Mouse (Mus musculus) erythroblast, embryonic 14.5 days (primary cell): ENCODE measurements around the gene Olfr12. TPM values are rescaled to one million over a fixed set of nuclear protein-coding genes. Genes with fewer than 3 reads are reported as not detected.
A peak's percentile ranks its signal among the peaks of the same experiment; 100 is the strongest.

Experiments used
- H3K27me3 ChIP-seq: 2 replicates; pipeline ENCODE4 v1.6.1; 2012; ENCODE audit warnings: inconsistent platforms; ENCODE audit not compliant: control insufficient read depth
- H3K36me3 ChIP-seq: 2 replicates; pipeline ENCODE4 v1.6.1; 2012; ENCODE audit warnings: mild to moderate bottlenecking, inconsistent platforms; ENCODE audit not compliant: control insufficient read depth
- H3K4me1 ChIP-seq: 2 replicates; pipeline ENCODE4 v1.6.1; 2012; ENCODE audit warnings: inconsistent platforms; ENCODE audit not compliant: control insufficient read depth
- H3K4me3 ChIP-seq: replicated peaks from 2 replicates; pipeline ENCODE3; 2012; ENCODE audit warnings: moderate library complexity, mild to moderate bottlenecking, inconsistent platforms
- H3K9me3 ChIP-seq: 2 replicates; pipeline ENCODE4 v1.6.1; 2012; ENCODE audit warnings: low read length, inconsistent platforms, mixed read lengths; ENCODE audit not compliant: control insufficient read depth
- GATA1 ChIP-seq: IDR thresholded peaks from 2 replicates; pipeline ENCODE4 v1.6.1; 2012; ENCODE audit warnings: low read length, inconsistent platforms, mixed read lengths
- TAL1 ChIP-seq: IDR thresholded peaks from 3 replicates; pipeline ENCODE4 v1.6.1; 2012; ENCODE audit warnings: low read length, inconsistent platforms, mixed read lengths
- polyA plus RNA-seq: library from polyadenylated mRNA; stranded (reverse); fragments of >175 nt; gene quantifications from 2 replicates; pipeline ENCODE4 v1.2.3, GENCODE M21; 2012

Gene Olfr12
- polyA plus RNA-seq, 1 experiment: not detected

DNA sequence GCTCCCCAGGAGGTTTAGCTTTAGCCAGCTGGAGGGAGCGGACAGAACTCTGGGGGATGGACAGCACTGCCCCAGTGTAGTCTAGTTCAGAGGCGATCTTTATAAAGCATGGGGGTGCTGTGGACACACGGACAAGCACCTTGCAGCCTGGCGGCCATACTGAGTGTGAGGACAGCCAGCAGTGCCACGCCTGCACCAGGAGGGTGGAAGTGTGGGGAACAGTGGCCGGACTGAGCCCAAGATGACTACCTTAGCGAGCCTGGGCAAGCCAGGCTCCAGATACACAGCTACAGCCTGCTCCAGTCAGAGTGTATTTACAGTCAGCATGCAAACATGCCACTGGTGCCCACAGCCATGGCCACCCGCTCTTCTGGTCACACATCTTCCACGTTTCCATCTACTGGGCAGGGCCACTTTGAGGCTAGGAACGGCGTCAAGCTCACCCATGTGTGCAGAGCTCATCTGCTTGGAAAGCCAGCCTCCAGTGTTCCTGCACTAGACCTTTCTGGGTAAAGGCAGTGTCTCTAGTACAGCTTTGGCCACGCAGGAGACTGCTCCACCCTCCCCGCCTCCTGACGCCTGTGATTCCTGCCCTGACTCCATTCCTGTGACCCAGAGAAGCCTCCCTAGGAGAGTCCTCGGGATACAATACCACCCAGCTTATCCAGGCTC, 20.0 kb downstream of the Olfr12 start:
- TF ChIP-seq TAL1: no peak
- no peak for TF ChIP-seq GATA1
- Histone ChIP-seq H3K36me3 (peaks cover 43% of the 10 kb centered on the region), H3K9me3 (no peaks in the 10 kb centered on the region), H3K4me3 (no peak overlapping the region), H3K27me3 (no peaks in the 10 kb centered on the region), H3K4me1 (peaks cover 24% of the 10 kb centered on the region)

DNA sequence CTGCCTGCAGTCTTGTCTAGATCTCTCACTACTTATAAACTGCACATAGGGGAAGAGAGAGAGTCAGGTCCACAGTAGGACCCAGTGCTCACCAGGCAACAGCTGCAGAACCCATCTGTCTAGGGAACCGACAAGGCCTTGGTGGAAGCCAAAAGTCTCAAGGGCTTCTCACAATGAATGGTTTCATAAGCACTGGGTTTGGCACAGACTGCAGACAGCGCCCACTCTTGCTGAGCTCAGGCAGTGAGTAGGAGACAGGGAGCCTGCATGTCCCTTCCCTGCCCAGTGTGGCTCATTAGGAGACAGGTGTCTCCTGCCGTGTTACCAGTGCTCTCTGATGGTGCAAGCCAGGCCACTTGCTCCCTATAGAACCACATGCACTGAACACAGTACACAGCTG, 20.6 kb downstream of the Olfr12 start:
- Histone ChIP-seq H3K4me1 (peaks cover 24% of the 10 kb centered on the region), H3K36me3 (peaks cover 43% of the 10 kb centered on the region)
- TF ChIP-seq TAL1 (no peak), GATA1 (no peak)

DNA sequence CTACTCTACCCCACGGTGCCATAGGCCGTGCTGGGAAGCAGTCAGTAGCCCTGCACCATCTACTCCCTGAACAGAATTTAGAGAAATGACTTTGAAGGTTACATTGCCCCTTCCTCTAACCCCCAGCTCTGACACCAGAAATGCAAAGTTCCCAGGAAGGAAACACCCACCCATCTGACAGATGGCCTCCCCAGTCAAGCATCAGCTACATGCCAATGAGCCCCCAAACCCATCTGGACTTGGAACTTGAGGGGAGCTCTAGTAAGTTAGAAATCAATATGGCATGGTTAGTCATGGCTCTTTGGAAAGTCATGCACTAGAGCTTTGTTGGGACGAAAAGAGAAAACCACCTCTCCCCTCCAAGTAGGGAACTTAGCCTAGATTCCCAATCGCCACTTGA, 21.1 kb downstream of the Olfr12 start:
- Histone ChIP-seq H3K4me1 (peaks cover 26% of the 10 kb centered on the region), H3K9me3 (no peaks in the 10 kb centered on the region), H3K4me3 (no peak overlapping the region), H3K27me3 (no peaks in the 10 kb centered on the region), H3K36me3 (peaks cover 43% of the 10 kb centered on the region)
- TF ChIP-seq TAL1 (no peak), GATA1 (no peak)

More for the DNA sequence above, 20.6 kb downstream of the Olfr12 start:
- Histone ChIP-seq H3K27me3 (no peaks in the 10 kb centered on the region), H3K9me3 (no peaks in the 10 kb centered on the region), H3K4me3 (no peak overlapping the region)

DNA sequence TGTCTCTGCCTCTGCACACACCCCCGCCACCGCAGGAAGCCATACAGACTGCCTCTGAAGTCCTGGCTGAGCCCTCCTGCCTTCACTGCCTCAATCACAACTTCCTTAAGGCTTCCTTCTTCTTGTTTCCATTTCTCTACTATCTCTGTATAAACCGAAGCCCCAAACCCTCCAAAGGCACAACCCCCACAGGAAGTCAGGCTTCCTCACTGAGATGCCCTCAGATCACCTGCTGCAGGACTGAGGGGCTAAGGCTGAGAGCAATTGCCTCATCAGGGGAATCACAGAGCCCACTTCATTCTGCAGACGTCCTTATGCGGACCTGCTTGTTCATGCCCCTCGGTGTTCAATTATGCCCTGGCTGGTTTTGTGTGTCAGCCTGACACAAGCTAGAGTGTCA, 22.8 kb downstream of the Olfr12 start:
- H3K4me1 ChIP-seq: peaks cover 27% of the 10 kb centered on the region
- H3K9me3 ChIP-seq: no peaks in the 10 kb centered on the region
- TF ChIP-seq TAL1 (no peak), GATA1 (no peak)
- peak overlapping the region; percentile 76 for H3K4me3 ChIP-seq
- peaks cover 43% of the 10 kb centered on the region for H3K36me3 ChIP-seq
- no peaks in the 10 kb centered on the region for H3K27me3 ChIP-seq

DNA sequence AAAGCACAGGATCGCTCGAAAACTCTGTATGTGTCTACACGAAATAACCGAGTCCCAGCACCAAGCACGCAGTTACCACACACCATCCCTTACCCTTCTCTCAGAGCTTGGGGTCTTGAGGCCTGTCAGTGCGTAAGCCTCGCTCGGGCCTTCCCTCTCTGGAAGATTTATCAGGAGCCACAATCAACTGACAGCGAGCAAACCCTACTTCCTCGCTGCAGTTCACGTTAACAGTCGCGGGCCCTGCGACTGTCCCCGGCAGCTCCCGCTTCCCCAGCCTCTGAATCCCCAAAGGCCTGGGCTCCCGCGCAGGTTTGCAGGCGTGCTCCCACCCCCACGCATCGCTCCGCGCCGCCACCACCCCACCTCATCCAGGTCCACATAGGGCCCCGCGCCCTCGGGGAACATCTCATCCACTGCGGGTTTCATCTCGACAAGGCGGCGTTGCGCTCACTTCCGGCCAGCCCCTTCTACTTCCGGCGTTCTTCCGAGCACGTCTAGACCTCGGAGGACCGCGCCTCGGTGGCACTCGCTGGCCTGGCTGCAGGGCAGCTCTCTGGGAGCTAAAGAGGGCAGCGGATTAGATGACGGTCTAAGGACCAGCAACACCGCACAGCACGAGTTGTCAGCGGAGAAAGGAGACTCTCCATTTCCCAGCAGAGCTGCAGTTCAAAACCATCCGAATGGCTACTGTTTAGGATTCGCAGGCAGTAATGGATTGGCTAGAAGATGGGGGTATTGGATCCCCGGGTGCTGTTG, 24.1 kb downstream of the Olfr12 start, which contains the start of gene Cops9:
Cops9 (minus strand) TSS at position 472 of the 759 bp plus-strand sequence.
- Histone ChIP-seq H3K4me1 (peaks cover 27% of the 10 kb centered on the region), H3K9me3 (no peaks in the 10 kb centered on the region), H3K4me3 (peak within 1 kb of the TSS; percentile 76), H3K36me3 (peaks cover 32% of the 10 kb centered on the region), H3K27me3 (no peaks in the 10 kb centered on the region)
- no peak for TF ChIP-seq TAL1
- TF ChIP-seq GATA1: peak; percentile 60

DNA sequence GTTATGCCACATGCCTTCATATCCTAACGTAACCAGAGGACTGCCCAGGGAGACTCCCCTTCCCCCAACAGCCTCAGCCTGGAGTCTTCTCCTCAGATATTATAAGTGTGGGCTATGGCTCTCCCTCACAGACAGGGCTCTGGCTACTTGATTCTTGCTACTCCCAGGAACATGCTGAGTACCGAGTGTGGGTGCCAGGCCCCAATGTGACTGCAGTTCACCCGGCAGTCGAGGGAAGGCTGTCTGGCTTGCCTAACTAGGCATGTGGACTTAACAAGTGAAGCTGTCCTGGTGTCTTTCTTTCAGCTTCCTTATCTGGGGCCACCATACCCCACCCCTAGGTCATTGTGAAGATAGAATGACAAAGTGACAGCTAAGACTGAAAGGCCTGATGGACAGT, 26.1 kb downstream of the Olfr12 start:
- Histone ChIP-seq H3K4me3 (no peak overlapping the region), H3K4me1 (peaks cover 32% of the 10 kb centered on the region)
- TF ChIP-seq TAL1 (no peak), GATA1 (no peak)

GRCm38 (mm10) chr1:92644916-92645315, 27.3 kb downstream of the Olfr12 start:
- TF ChIP-seq TAL1: no peak
- no peak for TF ChIP-seq GATA1
- Histone ChIP-seq H3K4me3 (no peak overlapping the region), H3K4me1 (peaks cover 31% of the 10 kb centered on the region), H3K27me3 (no peaks in the 10 kb centered on the region), H3K9me3 (no peaks in the 10 kb centered on the region), H3K36me3 (no peaks in the 10 kb centered on the region)

More for the DNA sequence above, 26.1 kb downstream of the Olfr12 start:
- no peaks in the 10 kb centered on the region for H3K9me3 ChIP-seq
- no peaks in the 10 kb centered on the region for H3K27me3 ChIP-seq
- peaks cover 12% of the 10 kb centered on the region for H3K36me3 ChIP-seq

DNA sequence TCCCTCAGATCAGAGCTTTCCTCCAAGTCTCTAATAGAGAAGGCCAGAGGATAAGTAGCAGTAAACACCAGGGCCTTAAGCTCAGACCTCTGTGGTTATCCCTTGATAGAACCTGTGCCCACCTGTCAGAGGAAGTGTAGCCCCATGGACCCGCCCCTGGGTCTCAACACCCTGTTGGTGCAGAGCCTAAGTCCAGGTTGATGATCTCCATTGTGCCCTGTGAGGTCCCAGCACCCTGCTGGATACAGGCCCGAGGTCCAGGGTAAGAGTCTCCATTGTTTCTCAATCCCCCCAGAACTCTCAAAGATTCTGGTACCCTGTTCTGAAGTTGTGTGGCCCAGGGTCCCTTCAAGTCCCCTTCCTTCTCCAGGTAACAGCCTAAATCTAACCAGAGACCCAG, 28.5 kb downstream of the Olfr12 start:
- Histone ChIP-seq H3K4me1 (peaks cover 19% of the 10 kb centered on the region), H3K9me3 (no peaks in the 10 kb centered on the region), H3K4me3 (no peak overlapping the region), H3K36me3 (no peaks in the 10 kb centered on the region), H3K27me3 (no peaks in the 10 kb centered on the region)
- TF ChIP-seq TAL1 (no peak), GATA1 (no peak)

DNA sequence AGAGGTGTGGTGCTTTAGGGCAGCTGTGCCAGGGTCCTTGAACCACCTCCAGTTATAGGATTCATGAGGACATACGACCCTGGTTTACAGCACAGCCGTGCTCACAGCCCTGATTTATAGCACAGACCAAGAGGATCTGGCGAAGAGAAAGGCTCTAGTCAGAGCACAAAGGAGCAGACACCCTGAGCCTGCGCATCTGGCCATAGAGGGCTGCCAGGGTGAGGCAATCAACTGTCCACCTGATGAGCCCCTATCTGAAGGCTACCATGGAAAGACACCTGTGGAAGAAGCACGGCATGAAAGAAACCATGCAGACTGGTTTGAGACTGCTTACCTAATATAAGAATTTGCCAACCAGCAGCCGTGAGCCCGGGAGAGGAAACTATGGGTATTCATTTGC, 29.0 kb downstream of the Olfr12 start:
- Histone ChIP-seq H3K9me3 (no peaks in the 10 kb centered on the region), H3K27me3 (no peaks in the 10 kb centered on the region), H3K4me1 (peaks cover 14% of the 10 kb centered on the region), H3K36me3 (no peaks in the 10 kb centered on the region), H3K4me3 (no peak overlapping the region)
- no peak for TF ChIP-seq TAL1
- no peak for TF ChIP-seq GATA1
